Comparison of ENCODE assay signal across 19 mouse cellular contexts in the genomic region with DNA sequence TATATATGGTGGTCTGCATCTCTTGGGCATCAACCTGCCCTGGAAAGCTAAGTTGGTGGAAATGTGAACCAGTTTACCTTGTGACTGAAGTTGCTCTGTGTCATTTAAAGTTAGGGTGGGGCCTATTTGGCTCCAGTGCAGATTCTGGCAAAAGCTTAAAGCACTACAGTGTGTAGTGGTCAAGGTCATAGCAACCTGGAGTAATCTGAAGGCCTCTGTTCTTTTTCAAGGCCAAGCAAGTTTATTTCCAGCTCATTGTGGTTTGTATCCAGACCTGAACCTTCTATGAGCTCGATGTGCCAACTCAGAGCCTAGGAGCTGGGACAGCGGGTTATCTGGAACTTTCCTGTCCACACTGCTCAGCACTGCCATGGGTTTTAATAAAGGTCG. TPM values are rescaled to one million over a fixed set of nuclear protein-coding genes. Genes with fewer than 3 reads are reported as not detected.
DNase-seq lines count a peak whose midpoint lies in the region; ATAC-seq and TF ChIP-seq lines count a peak whose summit lies in the region.
"Had no signal": no experiment of that assay in that cellular context is flagged by ENCODE, and none has a peak within 500 bp of the region (broad histone marks: within the 10 kb centered on the region; RNA-seq: fewer than 3 reads in every experiment).

No protein-coding gene starts in this region.

- H3K4me1 ChIP-seq in heart, embryonic 10.5 days: peaks cover 43% of the 10 kb centered on the region
- peaks cover 57% of the 10 kb centered on the region for H3K4me1 ChIP-seq in heart, embryonic 13.5 days
- peaks cover 3% of the 10 kb centered on the region; the same call in 1 of the 2 replicates for H3K4me1 ChIP-seq in lung, postnatal 0 days (ENCODE audit: insufficient read depth, low read depth, low read length)
- H3K4me1 ChIP-seq: embryonic facial prominence, embryonic 15.5 days; hindbrain, embryonic 12.5 days had no signal

- H3K9ac ChIP-seq in heart, embryonic 13.5 days: no peak overlapping the region
- H3K9ac ChIP-seq in lung, postnatal 0 days (replicated peaks; ENCODE audit: low read depth): no peak overlapping the region
- H3K9ac ChIP-seq: embryonic facial prominence, embryonic 15.5 days; forebrain, embryonic 15.5 days; hindbrain, embryonic 12.5 days had no signal

- peak overlapping the region; percentile 80 for H3K27ac ChIP-seq in heart, embryonic 10.5 days
- peak overlapping the region; percentile 94 for H3K27ac ChIP-seq in heart, embryonic 13.5 days (replicated peaks)
- no peak overlapping the region for H3K27ac ChIP-seq in lung, postnatal 0 days (ENCODE audit: low read length)
- H3K27ac ChIP-seq: embryonic facial prominence, embryonic 15.5 days; forebrain, embryonic 15.5 days; hindbrain, embryonic 12.5 days; layer of hippocampus, adult 2 months had no signal

- H3K9me3 ChIP-seq in heart, embryonic 10.5 days: no peaks in the 10 kb centered on the region
- no peaks in the 10 kb centered on the region for H3K9me3 ChIP-seq in heart, embryonic 13.5 days
- H3K9me3 ChIP-seq in lung, postnatal 0 days (ENCODE audit: low read length): no peaks in the 10 kb centered on the region
- H3K9me3 ChIP-seq: embryonic facial prominence, embryonic 15.5 days; forebrain, embryonic 15.5 days; hindbrain, embryonic 12.5 days had no signal

- H3K4me3 ChIP-seq in heart, embryonic 10.5 days: no peak overlapping the region
- no peak overlapping the region for H3K4me3 ChIP-seq in heart, embryonic 13.5 days
- no peak overlapping the region for H3K4me3 ChIP-seq in lung, postnatal 0 days (ENCODE audit: low read depth, low read length)
- H3K4me3 ChIP-seq: embryonic facial prominence, embryonic 15.5 days; forebrain, embryonic 15.5 days; hindbrain, embryonic 12.5 days; layer of hippocampus, adult 2 months had no signal

- ATAC-seq in heart, embryonic 13.5 days (ENCODE audit: extremely low read depth, insufficient number of reproducible peaks, low FRiP score, low TSS enrichment): no peak
- ATAC-seq in lung, postnatal 0 days: no peak
- ATAC-seq: forebrain, embryonic 15.5 days had no signal

- H3K27me3 ChIP-seq in heart, embryonic 10.5 days (ENCODE audit: insufficient read depth, poor library complexity, severe bottlenecking): no peaks in the 10 kb centered on the region
- no peaks in the 10 kb centered on the region for H3K27me3 ChIP-seq in heart, embryonic 13.5 days (replicated peaks)
- H3K27me3 ChIP-seq in lung, postnatal 0 days (replicated peaks; ENCODE audit: insufficient read depth, low read length): no peaks in the 10 kb centered on the region
- H3K27me3 ChIP-seq: embryonic facial prominence, embryonic 15.5 days; forebrain, embryonic 15.5 days; hindbrain, embryonic 12.5 days had no signal

- no peak for DNase-seq in heart, embryonic 10.5 days (ENCODE audit: low spot score)
- no peak for DNase-seq in heart, postnatal 36 days
- peak; percentile 50 for DNase-seq in ovary, adult 18-20 months (ENCODE audit: low spot score)
- DNase-seq in ovary, postnatal 14 days (ENCODE audit: low spot score): no peak
- DNase-seq in heart, postnatal 10 days: peak; percentile 44 to 50
- no peak for DNase-seq in layer of hippocampus, adult 8-10 months (ENCODE audit: low spot score in 2 of 2)
- DNase-seq in lung, postnatal 0 days (ENCODE audit: low spot score): no peak
- DNase-seq: cerebellum, adult 9-10 months; kidney, adult 18-20 months; kidney, postnatal 14 days; layer of hippocampus, postnatal 36 days; right cerebral cortex, postnatal 14 days; thymus, postnatal 25 days had no signal

- 76% methylated on average over 3 of the region's 3 CpGs for WGBS in heart, embryonic 10.5 days
- 52% methylated on average over 3 of the region's 3 CpGs for WGBS in heart, embryonic 13.5 days
- 81% methylated on average over 3 of the region's 3 CpGs for WGBS in lung, postnatal 0 days

- intact Hi-C loops in heart, postnatal 36 days (cut with DNase I): no loop called here
- intact Hi-C loops in heart, postnatal 10 days (cut with DNase I): no loop called here

- no peak for TF ChIP-seq EP300 in lung, postnatal 0 days (IDR thresholded peaks at IDR 0.05)

- no peak for TF ChIP-seq CTCF in lung, postnatal 0 days (IDR thresholded peaks at IDR 0.05)

- H3K36me3 ChIP-seq in heart, embryonic 10.5 days: peaks cover 4% of the 10 kb centered on the region; the same call in 1 of the 2 replicates
- no peaks in the 10 kb centered on the region for H3K36me3 ChIP-seq in heart, embryonic 13.5 days
- 0 out of 2 replicates have a peak, but pooled peaks cover 3% of the 10 kb centered on the region for H3K36me3 ChIP-seq in lung, postnatal 0 days (ENCODE audit: insufficient read depth, low read length)
- H3K36me3 ChIP-seq: forebrain, embryonic 15.5 days; hindbrain, embryonic 12.5 days had no signal

- H3K4me2 ChIP-seq in heart, embryonic 13.5 days: no peak overlapping the region
- no peak overlapping the region for H3K4me2 ChIP-seq in lung, postnatal 0 days (replicated peaks; ENCODE audit: low read depth, low read length)
- H3K4me2 ChIP-seq: embryonic facial prominence, embryonic 15.5 days; forebrain, embryonic 15.5 days; hindbrain, embryonic 12.5 days; midbrain, embryonic 11.5 days had no signal

RNA-seq across cellular contexts. Expression of a gene that starts 45.6 kb away (rescaled TPM):
- 9.2 and 11.1 TPM in 2 replicates for polyA plus RNA-seq in heart, embryonic 10.5 days (2016; fragmentation: Nextera tagmentation; extraction: Ambion mirVana)
- 10 to 100 TPM in 1 of 2 experiments, 1 to 10 TPM in 1; 9.1 to 13.1 TPM for total RNA-seq in heart, postnatal 36 days (2021)
- 6.9 and 8.2 TPM in 2 replicates for polyA plus RNA-seq in heart, embryonic 13.5 days (2015; fragmentation: Nextera tagmentation; extraction: Ambion mirVana)
- 10 to 100 TPM; 14.7 to 17.3 TPM for total RNA-seq in heart, postnatal 10 days (2021)
- total RNA-seq in layer of hippocampus, adult 8-10 months (2022): 10 to 100 TPM; 24.0 to 41.3 (median 37.3) TPM
- polyA plus RNA-seq in lung, postnatal 0 days (2015; fragmentation: Nextera tagmentation; extraction: Ambion mirVana): 5.3 and 5.8 TPM in 2 replicates

RNA-seq across cellular contexts. Expression of a gene that starts 45.7 kb away (rescaled TPM):
- 36.2 and 43.6 TPM in 2 replicates for polyA plus RNA-seq in heart, embryonic 10.5 days (2016; fragmentation: Nextera tagmentation; extraction: Ambion mirVana)
- 10 to 100 TPM; 61.1 to 63.3 TPM for total RNA-seq in heart, postnatal 36 days (2021)
- 25.5 and 26.0 TPM in 2 replicates for polyA plus RNA-seq in heart, embryonic 13.5 days (2015; fragmentation: Nextera tagmentation; extraction: Ambion mirVana)
- 10 to 100 TPM; 73.5 to 87.1 TPM for total RNA-seq in heart, postnatal 10 days (2021)
- 100 to 1,000 TPM in 3 of 4 experiments, 10 to 100 TPM in 1; 98.4 to 122 (median 108) TPM for total RNA-seq in layer of hippocampus, adult 8-10 months (2022)
- 13.6 and 16.5 TPM in 2 replicates for polyA plus RNA-seq in lung, postnatal 0 days (2015; fragmentation: Nextera tagmentation; extraction: Ambion mirVana)

Comparison
In these comparisons a context has a peak if more than half of its experiments do, and no peak if none do; other contexts are left out.
1. DNase-seq: peak in ovary, adult 18-20 months (single experiment) and heart, postnatal 10 days (2 of 2); none in heart, embryonic 10.5 days (single experiment), heart, postnatal 36 days (0 of 2), ovary, postnatal 14 days (single experiment), layer of hippocampus, adult 8-10 months (0 of 2) and lung, postnatal 0 days (single experiment).